Mouse (Mus musculus): ENCODE results near the gene Hsp90ab1.

DNA sequence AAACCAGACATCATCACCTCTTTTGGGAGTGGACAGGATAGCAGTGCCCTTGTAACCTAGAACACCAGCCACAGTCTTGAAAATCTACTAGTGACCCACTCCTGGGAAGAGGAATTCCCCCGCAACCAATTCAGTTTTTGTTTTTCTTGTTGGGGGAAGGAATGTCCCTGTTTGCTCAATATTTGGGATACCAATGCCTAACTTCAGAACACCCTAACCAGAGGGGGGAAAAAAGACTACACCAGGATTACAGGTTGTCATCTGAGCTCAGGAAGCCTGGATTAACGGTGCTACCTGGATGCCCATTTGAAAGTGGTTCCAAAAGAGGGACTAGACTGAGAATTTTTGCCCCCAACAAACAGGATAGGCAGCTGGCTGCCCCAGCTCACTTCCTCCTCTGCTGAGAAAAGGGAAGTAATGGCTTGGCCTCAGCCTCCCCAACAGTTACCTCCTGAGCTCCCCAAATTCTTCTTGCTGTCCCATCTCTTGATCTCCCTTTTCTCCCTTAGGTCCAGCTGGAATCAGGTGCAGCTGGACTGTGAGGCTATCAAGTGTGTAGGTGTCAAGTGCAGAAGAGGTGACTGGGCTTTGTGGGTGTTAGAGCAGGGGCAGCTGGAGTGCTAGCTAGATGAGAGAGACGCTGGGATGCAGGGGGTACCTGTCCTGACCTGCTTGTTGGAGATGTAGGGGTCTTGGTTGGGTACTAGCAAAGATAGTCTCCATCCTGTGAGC is 16.4 kb downstream of the Hsp90ab1 start:
- TF ChIP-seq MYOG (IDR thresholded peaks at IDR 0.05; ENCODE audit: control insufficient read depth in 1 of 3, insufficient read depth in 1 of 3, insufficient read length in 2 of 3, low read depth in 2 of 3) (no peak), MAX (IDR thresholded peaks at IDR 0.05; ENCODE audit: low read depth) (no peak), USF1 (IDR thresholded peaks at IDR 0.05; ENCODE audit: low read depth) (no peak), POLR2A (IDR thresholded peaks at IDR 0.05; ENCODE audit: insufficient read length, low read depth) (no peak), TCF3 (IDR thresholded peaks at IDR 0.05; ENCODE audit: insufficient read length, low read depth) (no peak), E2F4 (IDR thresholded peaks at IDR 0.05; ENCODE audit: insufficient read depth) (no peak), CEBPB (IDR thresholded peaks at IDR 0.05; ENCODE audit: insufficient read depth, poor library complexity, severe bottlenecking) (no peak), TCF12 (IDR thresholded peaks at IDR 0.05; ENCODE audit: insufficient read depth, poor library complexity, severe bottlenecking) (no peak), POLR2AphosphoS2 (IDR thresholded peaks at IDR 0.05; ENCODE audit: insufficient read length, low read depth) (no peak), REST (IDR thresholded peaks at IDR 0.05; ENCODE audit: insufficient read depth, insufficient read length) (no peak), SRF (IDR thresholded peaks at IDR 0.05; ENCODE audit: control insufficient read depth, insufficient read length, low read depth) (no peak)
